Mouse (Mus musculus) spleen, adult 10 weeks (tissue): ENCODE results near the gene Zfp825. TPM values are rescaled to one million over a fixed set of nuclear protein-coding genes. Genes with fewer than 3 reads are reported as not detected.

Experiments
- polyA plus RNA-seq: library from polyadenylated mRNA; stranded (reverse); fragments of 350-450 nt; fragmentation: Illumina TruSeq; extraction: RNeasy Lipid Tissue Mini Kit (QIAGEN cat#74804); gene quantifications from one replicate; pipeline ENCODE4 v1.2.3, GENCODE M21; 2015; ENCODE audit warnings: low replicate concordance; ENCODE audit not compliant: insufficient read depth

The Zfp825 gene
- 28.6 TPM for polyA plus RNA-seq

DNA sequence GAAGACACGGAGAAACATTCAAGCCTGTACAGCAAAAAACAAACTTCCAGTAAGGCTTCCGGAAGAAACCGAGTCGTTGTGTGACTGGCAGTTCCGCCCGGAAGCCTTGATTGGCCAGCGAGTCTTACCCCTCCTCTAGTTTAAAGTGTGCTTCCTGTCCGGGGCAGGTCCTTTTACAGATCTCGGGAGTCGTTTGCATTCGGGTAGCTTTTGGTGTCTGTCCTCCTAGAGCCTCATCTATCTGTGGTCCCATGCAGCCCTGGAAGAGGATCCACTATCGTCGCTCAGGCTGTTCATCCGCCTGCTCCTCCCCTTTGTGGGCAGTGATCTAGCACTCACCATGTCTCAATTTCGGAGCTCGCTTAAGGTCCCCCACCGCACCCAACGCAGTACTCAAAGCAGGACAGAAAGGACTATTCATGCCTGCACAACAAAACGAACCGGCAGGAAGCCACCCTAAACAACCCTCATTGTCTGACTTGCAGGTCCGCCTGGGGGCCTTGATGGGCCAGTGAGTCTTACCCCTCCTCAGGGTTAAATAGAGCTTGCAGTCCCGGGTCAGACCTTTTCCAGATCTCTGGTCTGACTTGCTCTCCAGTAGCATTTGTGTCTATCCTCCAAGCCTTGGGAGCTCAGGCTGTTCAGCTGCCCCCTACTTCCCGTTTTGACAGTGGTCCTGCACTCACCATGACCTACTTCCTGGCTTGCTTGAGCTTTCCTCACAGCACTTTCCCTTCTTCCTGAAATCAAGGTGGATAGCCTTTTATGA, at the start of gene Zfp825:
Zfp825 (minus strand) TSS at position 82 of the 769 bp plus-strand sequence.

Other genes starting within 250 kb of the Zfp825 start
- gene Ahrr, start 201.7 kb downstream of the Zfp825 start, polyA plus RNA-seq = 1.1 TPM
- gene Pdcd6, start 176.4 kb downstream of the Zfp825 start, polyA plus RNA-seq = 131 TPM
- gene Sdha, start 143.7 kb downstream of the Zfp825 start, polyA plus RNA-seq = 244 TPM
- 41.3 TPM for gene Ccdc127, start 143.7 kb downstream of the Zfp825 start, polyA plus RNA-seq
- gene Lrrc14b, start 130.0 kb downstream of the Zfp825 start, polyA plus RNA-seq = not detected
- 5.7 TPM for gene Zfp72, start 103.2 kb downstream of the Zfp825 start, polyA plus RNA-seq
- 8.3 TPM for gene Ftl1-ps1, start 94.3 kb downstream of the Zfp825 start, polyA plus RNA-seq
- gene Erap1, start 145.6 kb upstream of the Zfp825 start, polyA plus RNA-seq = 83.9 TPM